Mouse (Mus musculus) bone marrow, adult 2 months (tissue): ENCODE measurements around the gene Eif2a.

ENCODE experiments used
- CTCF ChIP-seq: fragments of 200-500 bp; IDR thresholded peaks from 2 replicates; pipeline ENCODE4 v1.5.1; 2011; ENCODE audit warnings: low read length, control low read depth; ENCODE audit not compliant: control insufficient read depth, insufficient read depth
- POLR2A ChIP-seq: fragments of 200-500 bp; IDR thresholded peaks from 2 replicates; pipeline ENCODE4 v1.6.1; 2011; ENCODE audit warnings: low read depth, mild to moderate bottlenecking, control low read depth, low read length, borderline replicate concordance; ENCODE audit not compliant: control insufficient read depth

GRCm38 (mm10) chr3:58520286-58520685 is 5.3 kb upstream of the Eif2a start:
- TF ChIP-seq CTCF (no peak), POLR2A (no peak)
